Mouse (Mus musculus) MEL (cell line): ENCODE measurements at regions not wholly inside any gene's neighbourhood (a gene's known extent, or its start where the extent isn't known, plus 50 kb on each side); places are given as distances from the start of the nearest gene placed in this dataset.

ENCODE experiments used
- DNase-seq: peaks from one replicate; pipeline ENCODE4 v3.0.0; 2011; ENCODE audit warnings: low read depth, low spot score
- H3K27ac ChIP-seq: 2 replicates; pipeline ENCODE4 v1.5.1; 2012; ENCODE audit warnings: low read depth, mild to moderate bottlenecking, control low read depth, low read length, moderate library complexity; ENCODE audit not compliant: control insufficient read depth
- H3K27me3 ChIP-seq, 2 experiments: fragments of 150-350 bp in 1 of 2; sonication (generic) in 1 of 2; 2 replicates each; pipeline ENCODE4 v1.6.1; 2012; ENCODE audit warnings: low read length in 2 of 2, mild to moderate bottlenecking in 2 of 2, improper control_type of control experiment in 1 of 2, moderate library complexity in 1 of 2; ENCODE audit not compliant: insufficient read depth in 2 of 2, control insufficient read depth in 1 of 2
- H3K36me3 ChIP-seq, 2 experiments: 2 replicates each; pipeline ENCODE4 v1.6.1; 2012 to 2014; ENCODE audit warnings: low read length in 2 of 2, improper control_type of control experiment in 1 of 2, inconsistent platforms in 1 of 2, mild to moderate bottlenecking in 1 of 2; ENCODE audit not compliant: insufficient read depth in 2 of 2, control insufficient read depth in 1 of 2
- H3K4me1 ChIP-seq, 2 experiments: fragments of 150-350 bp in 1 of 2; sonication (generic) in 1 of 2; 2 replicates each; pipeline ENCODE4 v1.6.1; 2012; ENCODE audit warnings: low read length in 2 of 2, improper control_type of control experiment in 1 of 2, mild to moderate bottlenecking in 1 of 2; ENCODE audit not compliant: insufficient read depth in 2 of 2, control insufficient read depth in 1 of 2
- H3K4me3 ChIP-seq, 2 experiments: fragments of 150-350 bp in 1 of 2; sonication (generic) in 1 of 2; 2 replicates each; pipeline ENCODE4 v1.5.1; 2012; ENCODE audit warnings: low read depth in 2 of 2, low read length in 2 of 2, mild to moderate bottlenecking in 2 of 2, moderate library complexity in 2 of 2, control low read depth in 1 of 2, improper control_type of control experiment in 1 of 2; ENCODE audit not compliant: control insufficient read depth in 1 of 2, insufficient read depth in 1 of 2
- H3K79me2 ChIP-seq: 2 replicates; pipeline ENCODE4 v1.6.1; 2012; ENCODE audit warnings: mild to moderate bottlenecking, low read length, moderate library complexity; ENCODE audit not compliant: control insufficient read depth, poor library complexity, insufficient read depth
- H3K9ac ChIP-seq: 2 replicates; pipeline ENCODE4 v1.6.1; 2012; ENCODE audit warnings: low read depth, mild to moderate bottlenecking, control low read depth, low read length, moderate library complexity; ENCODE audit not compliant: control insufficient read depth, poor library complexity, severe bottlenecking
- H3K9me3 ChIP-seq: fragments of 150-350 bp; sonication (generic); replicated peaks from 2 replicates; pipeline ENCODE4 v1.6.1; 2012; ENCODE audit warnings: mild to moderate bottlenecking, low read length, improper control_type of control experiment, moderate library complexity; ENCODE audit not compliant: insufficient read depth
- CHD2 ChIP-seq: IDR thresholded peaks from 2 replicates; pipeline ENCODE4 v1.6.1; 2011; ENCODE audit warnings: low read length, improper control_type of control experiment
- E2F4 ChIP-seq: IDR thresholded peaks from 2 replicates; pipeline ENCODE4 v1.6.1; 2011; ENCODE audit warnings: low read depth, low read length, improper control_type of control experiment, borderline replicate concordance
- ELF1 ChIP-seq: IDR thresholded peaks from 2 replicates; pipeline ENCODE4 v1.6.1; 2014; ENCODE audit warnings: low read depth, mild to moderate bottlenecking, inconsistent platforms, low read length, improper control_type of control experiment, moderate library complexity
- EP300 ChIP-seq, 2 experiments: IDR thresholded peaks; 2 replicates each; pipeline ENCODE4 v1.6.1; 2011; ENCODE audit warnings: improper control_type of control experiment in 2 of 2, low read length in 2 of 2, low read depth in 1 of 2, mild to moderate bottlenecking in 1 of 2
- GABPA ChIP-seq: IDR thresholded peaks from 2 replicates; pipeline ENCODE4 v1.6.1; 2012; ENCODE audit warnings: low read depth, mild to moderate bottlenecking, inconsistent platforms, low read length, improper control_type of control experiment, moderate library complexity
- GATA1 ChIP-seq: IDR thresholded peaks from 2 replicates; pipeline ENCODE4 v1.6.1; 2011; ENCODE audit warnings: low read depth, low read length, improper control_type of control experiment
- KAT2A ChIP-seq: conservative IDR thresholded peaks from 2 replicates; pipeline ENCODE4 v1.6.1; 2012; ENCODE audit warnings: low read depth, low read length, improper control_type of control experiment, inconsistent platforms
- MEF2A ChIP-seq: IDR thresholded peaks from 2 replicates; pipeline ENCODE4 v1.6.1; 2014; ENCODE audit warnings: low read depth, mild to moderate bottlenecking, inconsistent platforms, low read length, improper control_type of control experiment; ENCODE audit not compliant: poor library complexity, insufficient replicate concordance, severe bottlenecking; ENCODE audit errors: extremely low read depth
- MXI1 ChIP-seq: IDR thresholded peaks from 2 replicates; pipeline ENCODE4 v1.6.1; 2011; ENCODE audit warnings: mild to moderate bottlenecking, low read depth, low read length, improper control_type of control experiment
- MYB ChIP-seq: IDR thresholded peaks from 2 replicates; pipeline ENCODE4 v1.6.1; 2011; ENCODE audit warnings: mild to moderate bottlenecking, low read depth, low read length, improper control_type of control experiment
- MYC ChIP-seq: IDR thresholded peaks from 2 replicates; pipeline ENCODE4 v1.6.1; 2011; ENCODE audit warnings: low read depth, mild to moderate bottlenecking, low read length, improper control_type of control experiment, moderate library complexity
- NELFE ChIP-seq: IDR thresholded peaks from 2 replicates; pipeline ENCODE4 v1.6.1; 2011; ENCODE audit warnings: low read depth, low read length, improper control_type of control experiment
- NRF1 ChIP-seq: IDR thresholded peaks from 2 replicates; pipeline ENCODE4 v1.6.1; 2014; ENCODE audit warnings: low read depth, mild to moderate bottlenecking, inconsistent platforms, low read length, improper control_type of control experiment, moderate library complexity; ENCODE audit not compliant: poor library complexity, insufficient read depth, severe bottlenecking
- POLR2A ChIP-seq, 2 experiments: IDR thresholded peaks; 2 replicates each; pipeline ENCODE4 v1.6.1; 2011 to 2012; ENCODE audit warnings: low read length in 2 of 2, mild to moderate bottlenecking in 2 of 2, control low read depth in 1 of 2, improper control_type of control experiment in 1 of 2, low read depth in 1 of 2, moderate library complexity in 1 of 2; ENCODE audit not compliant: control insufficient read depth in 1 of 2, insufficient read depth in 1 of 2, poor library complexity in 1 of 2
- POLR2AphosphoS2 ChIP-seq: IDR thresholded peaks from 2 replicates; pipeline ENCODE4 v1.6.1; 2011; ENCODE audit warnings: low read length, improper control_type of control experiment
- POLR2AphosphoS5 ChIP-seq: IDR thresholded peaks from 2 replicates; pipeline ENCODE4 v1.6.1; 2012; ENCODE audit warnings: low read depth, borderline replicate concordance, mild to moderate bottlenecking, inconsistent platforms, low read length, moderate library complexity, mixed read lengths
- RAD21 ChIP-seq: IDR thresholded peaks from 2 replicates; pipeline ENCODE4 v1.6.1; 2011; ENCODE audit warnings: mild to moderate bottlenecking, low read depth, low read length, improper control_type of control experiment
- RCOR1 ChIP-seq: IDR thresholded peaks from 2 replicates; pipeline ENCODE4 v1.6.1; 2012; ENCODE audit warnings: low read depth, mild to moderate bottlenecking, inconsistent platforms, low read length, improper control_type of control experiment
- SMC3 ChIP-seq: IDR thresholded peaks from 2 replicates; pipeline ENCODE4 v1.6.1; 2011; ENCODE audit warnings: low read depth, low read length, improper control_type of control experiment
- TAL1 ChIP-seq: IDR thresholded peaks from 2 replicates; pipeline ENCODE4 v1.6.1; 2012; ENCODE audit warnings: mild to moderate bottlenecking, inconsistent platforms, low read length, moderate library complexity, mixed read lengths
- TCF12 ChIP-seq: IDR thresholded peaks from 2 replicates; pipeline ENCODE4 v1.6.1; 2014; ENCODE audit warnings: low read depth, mild to moderate bottlenecking, inconsistent platforms, low read length, improper control_type of control experiment, moderate library complexity
- UBTF ChIP-seq: IDR thresholded peaks from 2 replicates; pipeline ENCODE4 v1.6.1; 2012; ENCODE audit warnings: low read depth, mild to moderate bottlenecking, inconsistent platforms, low read length, improper control_type of control experiment, moderate library complexity, borderline replicate concordance; ENCODE audit not compliant: insufficient read depth
- USF1 ChIP-seq: IDR thresholded peaks from 2 replicates; pipeline ENCODE4 v1.6.1; 2014; ENCODE audit warnings: low read depth, mild to moderate bottlenecking, inconsistent platforms, low read length, improper control_type of control experiment, moderate library complexity
- ZC3H11A ChIP-seq: IDR thresholded peaks from 2 replicates; pipeline ENCODE4 v1.6.1; 2012; ENCODE audit warnings: low read depth, mild to moderate bottlenecking, inconsistent platforms, low read length, improper control_type of control experiment
- ZKSCAN1 ChIP-seq: IDR thresholded peaks from 2 replicates; pipeline ENCODE4 v1.6.1; 2012; ENCODE audit warnings: low read depth, mild to moderate bottlenecking, inconsistent platforms, low read length, improper control_type of control experiment, moderate library complexity
- ZMIZ1 ChIP-seq: IDR thresholded peaks from 2 replicates; pipeline ENCODE4 v1.6.1; 2012; ENCODE audit warnings: low read depth, mild to moderate bottlenecking, inconsistent platforms, low read length, improper control_type of control experiment, moderate library complexity

DNA sequence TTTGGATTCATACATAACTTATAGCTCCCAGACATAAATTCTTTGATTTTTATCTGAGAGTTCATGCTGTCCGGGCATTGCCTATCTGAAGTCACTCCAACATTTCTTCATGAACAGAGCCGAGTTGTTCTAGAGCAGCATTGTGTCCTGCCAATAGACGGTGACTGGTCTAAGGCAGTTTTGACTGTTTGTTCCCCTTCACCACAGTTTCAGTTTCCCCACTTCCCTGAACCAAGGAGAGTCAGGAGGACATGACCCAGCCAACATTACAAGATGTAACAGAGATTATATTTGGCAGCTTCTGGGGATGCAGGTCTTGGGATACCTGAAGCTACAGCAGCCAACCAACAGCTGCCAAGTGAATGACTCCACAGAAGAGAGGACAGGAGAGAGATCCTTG lies 154.0 kb upstream of the Arid1b start:
- Histone ChIP-seq H3K27me3 (peaks cover 2 to 3% of the 10 kb centered on the region in 2 experiments; a peak in 2 of 4 replicates), H3K9ac (no peak overlapping the region), H3K79me2 (no peaks in the 10 kb centered on the region), H3K9me3 (no peaks in the 10 kb centered on the region), H3K36me3 (no peaks in the 10 kb centered on the region), H3K4me3 (no peak overlapping the region)
- DNase-seq = no peak
- no peak for TF ChIP-seq ZKSCAN1
- no peak for TF ChIP-seq SMC3
- TF ChIP-seq GABPA = no peak
- TF ChIP-seq ZC3H11A = no peak
- no peak for TF ChIP-seq MYC
- no peak for TF ChIP-seq TAL1
- no peak for TF ChIP-seq UBTF
- TF ChIP-seq, all 39 proteins: peak for 0
- no peaks in the 10 kb centered on the region for H3K4me1 ChIP-seq
- no peak overlapping the region for H3K27ac ChIP-seq

DNA sequence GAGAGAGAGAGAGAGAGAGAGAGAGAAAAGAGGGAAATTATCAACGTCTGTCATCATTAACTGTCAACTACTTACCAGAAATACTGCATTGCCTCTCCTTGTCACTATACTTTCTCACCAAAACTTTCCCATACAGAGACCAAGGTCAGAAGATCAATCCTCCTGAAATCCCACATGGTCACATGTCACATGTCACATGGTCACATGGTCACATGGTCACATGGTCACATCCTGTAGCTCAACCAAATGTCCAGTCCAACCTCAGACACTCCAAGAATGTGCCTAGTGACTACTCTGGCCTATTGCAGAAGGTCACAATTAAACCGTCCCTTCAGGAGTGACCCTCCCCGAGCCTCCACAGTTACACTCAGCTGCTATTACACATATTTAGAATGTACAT lies 135.8 kb upstream of the Arid1b start:
- no peak for TF ChIP-seq E2F4
- TF ChIP-seq TCF12 = no peak
- no peak for TF ChIP-seq POLR2A (IDR thresholded peaks at IDR 0.05; ENCODE audit: control insufficient read depth in 1 of 2, insufficient read depth in 1 of 2, low read depth in 1 of 2, low read length in 2 of 2, poor library complexity in 1 of 2)
- no peak for TF ChIP-seq GATA1
- no peak for TF ChIP-seq RCOR1
- no peak for TF ChIP-seq ZMIZ1
- TF ChIP-seq NELFE = no peak
- Histone ChIP-seq H3K4me1 (no peaks in the 10 kb centered on the region), H3K9ac (no peak overlapping the region), H3K27ac (no peak overlapping the region), H3K4me3 (no peak overlapping the region), H3K27me3 (no peaks in the 10 kb centered on the region; a peak in 2 of 4 replicates), H3K36me3 (no peaks in the 10 kb centered on the region), H3K9me3 (no peaks in the 10 kb centered on the region), H3K79me2 (no peaks in the 10 kb centered on the region)
- DNase-seq = no peak

DNA sequence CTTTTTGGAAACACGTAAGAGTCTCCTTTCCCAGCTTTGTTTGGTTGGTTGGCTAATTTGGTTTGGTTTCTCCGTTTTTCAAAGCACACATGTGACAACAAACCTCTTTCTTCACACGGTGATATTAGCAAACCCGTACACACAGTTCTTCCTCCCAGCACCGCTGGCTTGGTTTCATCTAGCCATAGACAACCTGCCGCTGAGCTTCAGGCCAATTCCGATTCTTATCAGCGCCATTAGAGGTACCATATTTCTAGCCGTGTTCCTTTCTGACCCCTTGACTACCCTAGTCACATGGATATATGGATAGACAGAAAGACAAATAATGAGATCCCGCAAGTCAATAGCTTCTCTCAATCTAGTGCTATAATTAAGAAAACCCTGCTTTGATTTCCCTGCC lies 129.2 kb upstream of the Arid1b start:
- Histone ChIP-seq H3K36me3 (no peaks in the 10 kb centered on the region), H3K9ac (no peak overlapping the region), H3K27me3 (peaks cover 0 to 2% of the 10 kb centered on the region in 2 experiments; a peak in 2 of 4 replicates), H3K4me3 (no peak overlapping the region), H3K27ac (no peak overlapping the region), H3K79me2 (no peaks in the 10 kb centered on the region)
- no peak for DNase-seq
- TF ChIP-seq NELFE = no peak
- TF ChIP-seq MEF2A = no peak
- no peak for TF ChIP-seq EP300 (IDR thresholded peaks at IDR 0.05; ENCODE audit: low read depth in 1 of 2, low read length in 2 of 2)
- TF ChIP-seq CHD2 = no peak
- no peak for TF ChIP-seq ZC3H11A
- TF ChIP-seq POLR2AphosphoS2 = no peak
- no peak for TF ChIP-seq UBTF
- no peak for TF ChIP-seq KAT2A
- TF ChIP-seq MYC = no peak
- no peak for TF ChIP-seq MYB
- no peak for TF ChIP-seq TAL1
- no peak for TF ChIP-seq E2F4
- TF ChIP-seq POLR2AphosphoS5 = no peak
- TF ChIP-seq RAD21 = no peak
- no peak for TF ChIP-seq NRF1
- no peak for TF ChIP-seq RCOR1
- no peak for TF ChIP-seq ELF1
- TF ChIP-seq SMC3 = no peak
- TF ChIP-seq MXI1 = no peak
- TF ChIP-seq USF1 = no peak
- TF ChIP-seq, all 39 proteins: peak for 0
- Histone ChIP-seq H3K9me3 (no peaks in the 10 kb centered on the region), H3K4me1 (no peaks in the 10 kb centered on the region)
